Comparison of ENCODE assay signal across 8 mouse cellular contexts in genomic region chr13:94595701-94596361, GRCm38 (mm10).
DNase-seq lines count a peak whose midpoint lies in the region; ATAC-seq and TF ChIP-seq lines count a peak whose summit lies in the region.

No protein-coding gene starts in this region.

- no peak overlapping the region for H3K27ac ChIP-seq in lung, embryonic 15.5 days
- no peak overlapping the region for H3K27ac ChIP-seq in embryonic facial prominence, embryonic 13.5 days
- H3K27ac ChIP-seq in hindbrain, embryonic 13.5 days: peak overlapping the region; percentile 71
- H3K27ac ChIP-seq in midbrain, postnatal 0 days (ENCODE audit: low read depth, low read length): no peak overlapping the region

- no peaks in the 10 kb centered on the region for H3K9me3 ChIP-seq in lung, embryonic 15.5 days
- H3K9me3 ChIP-seq in embryonic facial prominence, embryonic 13.5 days: no peaks in the 10 kb centered on the region
- no peaks in the 10 kb centered on the region for H3K9me3 ChIP-seq in hindbrain, embryonic 13.5 days
- no peaks in the 10 kb centered on the region for H3K9me3 ChIP-seq in midbrain, postnatal 0 days (ENCODE audit: low read length)

- peak overlapping the region; percentile 44 for H3K4me2 ChIP-seq in lung, embryonic 15.5 days
- H3K4me2 ChIP-seq in embryonic facial prominence, embryonic 13.5 days: peak overlapping the region; percentile 72
- H3K4me2 ChIP-seq in hindbrain, embryonic 13.5 days: peak overlapping the region; percentile 52
- peak overlapping the region; percentile 48 for H3K4me2 ChIP-seq in midbrain, postnatal 0 days (ENCODE audit: low read depth, low read length, poor library complexity, severe bottlenecking)

- peak overlapping the region; percentile 12 for H3K4me3 ChIP-seq in lung, embryonic 15.5 days
- H3K4me3 ChIP-seq in embryonic facial prominence, embryonic 13.5 days: peak overlapping the region; percentile 43
- peak overlapping the region; percentile 26 for H3K4me3 ChIP-seq in hindbrain, embryonic 13.5 days
- H3K4me3 ChIP-seq in midbrain, postnatal 0 days (ENCODE audit: low read depth, low read length): peak overlapping the region; percentile 28

- peaks cover 6% of the 10 kb centered on the region; the same call in 1 of the 2 replicates for H3K4me1 ChIP-seq in lung, embryonic 15.5 days
- peaks cover 15% of the 10 kb centered on the region for H3K4me1 ChIP-seq in embryonic facial prominence, embryonic 13.5 days
- peaks cover 17% of the 10 kb centered on the region for H3K4me1 ChIP-seq in hindbrain, embryonic 13.5 days (replicated peaks)
- H3K4me1 ChIP-seq in midbrain, postnatal 0 days (ENCODE audit: insufficient read depth, low read length): peaks cover 4% of the 10 kb centered on the region; the same call in 1 of the 2 replicates

- no peak overlapping the region for H3K9ac ChIP-seq in lung, embryonic 15.5 days
- H3K9ac ChIP-seq in embryonic facial prominence, embryonic 13.5 days: peak overlapping the region; percentile 58
- peak overlapping the region; percentile 56 for H3K9ac ChIP-seq in hindbrain, embryonic 13.5 days
- no peak overlapping the region for H3K9ac ChIP-seq in midbrain, postnatal 0 days (replicated peaks; ENCODE audit: low read length, poor library complexity, severe bottlenecking)

- no peak for TF ChIP-seq CTCF in midbrain, postnatal 0 days (IDR thresholded peaks at IDR 0.05)

- H3K27me3 ChIP-seq in lung, embryonic 15.5 days: peaks cover 77% of the 10 kb centered on the region
- H3K27me3 ChIP-seq in embryonic facial prominence, embryonic 13.5 days: peaks cover 70% of the 10 kb centered on the region
- peaks cover 97% of the 10 kb centered on the region for H3K27me3 ChIP-seq in hindbrain, embryonic 13.5 days
- peaks cover 61% of the 10 kb centered on the region for H3K27me3 ChIP-seq in midbrain, postnatal 0 days (ENCODE audit: insufficient read depth, low read length)

- 1% methylated on average over 38 of the region's 38 CpGs for WGBS in lung, embryonic 15.5 days
- WGBS in embryonic facial prominence, embryonic 13.5 days: under 1% methylated on average over 38 of the region's 38 CpGs
- WGBS in hindbrain, embryonic 13.5 days: 1% methylated on average over 38 of the region's 38 CpGs
- WGBS in midbrain, postnatal 0 days: 2% methylated on average over 38 of the region's 38 CpGs

- intact Hi-C loops in left cerebral cortex, postnatal 10 days (cut with DNase I): loop anchor here (5.0 kb wide), 2 partner anchors 111 to 271 kb away; no protein-coding TSS in a partner anchor

- no peak for DNase-seq in lung, postnatal 14 days
- DNase-seq in midbrain, postnatal 0 days (ENCODE audit: low spot score): peak; percentile 5
- no peak for DNase-seq in gastrocnemius, adult 8-10 months (ENCODE audit: low spot score in 2 of 2)
- DNase-seq in left cerebral cortex, postnatal 10 days (ENCODE audit: extremely low spot score in 1 of 2, low spot score in 2 of 2): no peak

- no peak for ATAC-seq in lung, embryonic 15.5 days (ENCODE audit: borderline replicate concordance, extremely low read depth, low FRiP score, low TSS enrichment)
- no peak for ATAC-seq in embryonic facial prominence, embryonic 13.5 days (ENCODE audit: insufficient number of reproducible peaks, insufficient read depth, low FRiP score, low TSS enrichment, low read depth)
- ATAC-seq in hindbrain, embryonic 13.5 days (ENCODE audit: low FRiP score): peak; percentile 66
- 0 out of 2 replicates have a peak, but pooled peaks have one; percentile 23 for ATAC-seq in midbrain, postnatal 0 days (ENCODE audit: low FRiP score)
- no peak for ATAC-seq in monocyte, adult 5-6 weeks (replicated peaks; ENCODE audit: insufficient number of reproducible peaks, low FRiP score, low TSS enrichment, poor library complexity, severe bottlenecking)

- H3K36me3 ChIP-seq in lung, embryonic 15.5 days: no peaks in the 10 kb centered on the region
- H3K36me3 ChIP-seq in embryonic facial prominence, embryonic 13.5 days: no peaks in the 10 kb centered on the region
- no peaks in the 10 kb centered on the region for H3K36me3 ChIP-seq in hindbrain, embryonic 13.5 days
- no peaks in the 10 kb centered on the region for H3K36me3 ChIP-seq in midbrain, postnatal 0 days (ENCODE audit: insufficient read depth, low read length)

Comparison
In these comparisons a context has a peak if more than half of its experiments do, and no peak if none do; other contexts are left out.
1. ATAC-seq: peak in hindbrain, embryonic 13.5 days (single experiment) and midbrain, postnatal 0 days (single experiment); none in lung, embryonic 15.5 days (single experiment), embryonic facial prominence, embryonic 13.5 days (single experiment) and monocyte, adult 5-6 weeks (single experiment).
2. H3K9ac ChIP-seq: peak in embryonic facial prominence, embryonic 13.5 days (single experiment) and hindbrain, embryonic 13.5 days (single experiment); none in lung, embryonic 15.5 days (single experiment) and midbrain, postnatal 0 days (single experiment).
3. Peak in every context shown above with its lines, with median percentiles within 50 percentile points of each other: H3K4me2 ChIP-seq and H3K4me3 ChIP-seq.